Mouse (Mus musculus): ENCODE data around the gene Dio3. TPM values are rescaled to one million over a fixed set of nuclear protein-coding genes. Genes with fewer than 3 reads are reported as not detected.

Gene Dio3
- 0.59 and 0.73 TPM in 2 replicates for polyA plus RNA-seq (2016; fragmentation: Nextera tagmentation; extraction: Ambion mirVana)

- no peaks in the 10 kb centered on the region for H3K36me3 ChIP-seq
- H3K9me3 ChIP-seq, result no peaks in the 10 kb centered on the region
- H3K27ac ChIP-seq, result 0 out of 2 replicates have a peak within 1 kb of the TSS, but pooled peaks have one; percentile 12
- peak within 1 kb of the TSS; percentile 51 for H3K4me3 ChIP-seq
- peak; percentile 72 for DNase-seq (ENCODE audit: low spot score)
- 0% methylated on average over 34 of the region's 34 CpGs for WGBS
- peaks cover 45% of the 10 kb centered on the region for H3K4me1 ChIP-seq (replicated peaks)
- peaks cover 100% of the 10 kb centered on the region for H3K27me3 ChIP-seq (ENCODE audit: insufficient read depth, poor library complexity, severe bottlenecking)
These were observed at the start of gene Dio3 for GRCm38 (mm10) chr12:110278853-110279252. Gene Dio3 (plus strand): TSS chr12:110279068.

- H3K9me3 ChIP-seq, result no peaks in the 10 kb centered on the region
- H3K36me3 ChIP-seq, result no peaks in the 10 kb centered on the region
- H3K4me1 ChIP-seq (replicated peaks), result peaks cover 28% of the 10 kb centered on the region
- DNase-seq (ENCODE audit: low spot score), result no peak
- H3K4me3 ChIP-seq, result no peak overlapping the region
- peaks cover 28% of the 10 kb centered on the region for H3K27me3 ChIP-seq (ENCODE audit: insufficient read depth, poor library complexity, severe bottlenecking)
- no peak overlapping the region for H3K27ac ChIP-seq
- WGBS, result 85% methylated on average over 7 of the region's 7 CpGs
These were observed 48.6 kb upstream of the Dio3 start for GRCm38 (mm10) chr12:110230296-110230695.

GRCm38 (mm10) chr12:110230767-110231166 is 48.1 kb upstream of the Dio3 start:
- H3K27me3 ChIP-seq (ENCODE audit: insufficient read depth, poor library complexity, severe bottlenecking), result peaks cover 28% of the 10 kb centered on the region
- 0 out of 2 replicates have a peak overlapping the region, but pooled peaks have one; percentile 35 for H3K27ac ChIP-seq
- peaks cover 28% of the 10 kb centered on the region for H3K4me1 ChIP-seq (replicated peaks)
- no peak overlapping the region for H3K4me3 ChIP-seq
- DNase-seq (ENCODE audit: low spot score), result no peak
- no peaks in the 10 kb centered on the region for H3K9me3 ChIP-seq
- 76% methylated on average over 8 of the region's 8 CpGs for WGBS
- H3K36me3 ChIP-seq, result no peaks in the 10 kb centered on the region

- peak; percentile 53 for DNase-seq (ENCODE audit: low spot score)
These were observed 46.9 kb upstream of the Dio3 start for GRCm38 (mm10) chr12:110231709-110232600.

GRCm38 (mm10) chr12:110235908-110236307 is 43.0 kb upstream of the Dio3 start:
- Histone ChIP-seq H3K27ac (no peak overlapping the region), H3K4me3 (no peak overlapping the region), H3K4me1 (replicated peaks) (peaks cover 34% of the 10 kb centered on the region), H3K9me3 (no peaks in the 10 kb centered on the region), H3K36me3 (no peaks in the 10 kb centered on the region), H3K27me3 (ENCODE audit: insufficient read depth, poor library complexity, severe bottlenecking) (peaks cover 24% of the 10 kb centered on the region; the same call in 1 of the 2 replicates)
- DNase-seq (ENCODE audit: low spot score), result no peak
- 91% methylated on average over 4 of the region's 4 CpGs for WGBS

More at GRCm38 (mm10) chr12:110231709-110232600, 46.9 kb upstream of the Dio3 start:
- Histone ChIP-seq H3K27ac (peak overlapping the region; percentile 53; the same call in 1 of the 2 replicates), H3K4me3 (no peak overlapping the region), H3K9me3 (no peaks in the 10 kb centered on the region), H3K36me3 (no peaks in the 10 kb centered on the region), H3K4me1 (replicated peaks) (peaks cover 37% of the 10 kb centered on the region), H3K27me3 (ENCODE audit: insufficient read depth, poor library complexity, severe bottlenecking) (peaks cover 28% of the 10 kb centered on the region)
- 35% methylated on average over 13 of the region's 13 CpGs for WGBS

- WGBS, result 84% methylated on average over 7 of the region's 7 CpGs
- H3K4me3 ChIP-seq, result no peak overlapping the region
- DNase-seq (ENCODE audit: low spot score), result no peak
- H3K27ac ChIP-seq, result no peak overlapping the region; the same call in 1 of the 2 replicates
- H3K27me3 ChIP-seq (ENCODE audit: insufficient read depth, poor library complexity, severe bottlenecking), result peaks cover 24% of the 10 kb centered on the region; the same call in 1 of the 2 replicates
- H3K36me3 ChIP-seq, result no peaks in the 10 kb centered on the region
- peaks cover 24% of the 10 kb centered on the region for H3K4me1 ChIP-seq (replicated peaks)
- no peaks in the 10 kb centered on the region for H3K9me3 ChIP-seq
These were observed 41.8 kb upstream of the Dio3 start for GRCm38 (mm10) chr12:110237046-110237445.

GRCm38 (mm10) chr12:110239358-110239757 is 39.5 kb upstream of the Dio3 start:
- Histone ChIP-seq H3K36me3 (no peaks in the 10 kb centered on the region), H3K9me3 (no peaks in the 10 kb centered on the region), H3K27ac (no peak overlapping the region), H3K27me3 (ENCODE audit: insufficient read depth, poor library complexity, severe bottlenecking) (0 out of 2 replicates have a peak, but pooled peaks cover 6% of the 10 kb centered on the region), H3K4me3 (no peak overlapping the region), H3K4me1 (replicated peaks) (peaks cover 10% of the 10 kb centered on the region; the same call in 1 of the 2 replicates)
- 84% methylated on average over 5 of the region's 5 CpGs for WGBS
- DNase-seq (ENCODE audit: low spot score), result no peak

GRCm38 (mm10) chr12:110244581-110244980 is 34.3 kb upstream of the Dio3 start:
- DNase-seq (ENCODE audit: low spot score), result no peak
- Histone ChIP-seq H3K27ac (no peak overlapping the region), H3K27me3 (ENCODE audit: insufficient read depth, poor library complexity, severe bottlenecking) (peaks cover 5% of the 10 kb centered on the region; the same call in 1 of the 2 replicates), H3K4me1 (replicated peaks) (no peaks in the 10 kb centered on the region), H3K4me3 (no peak overlapping the region), H3K36me3 (no peaks in the 10 kb centered on the region), H3K9me3 (no peaks in the 10 kb centered on the region)
- 91% methylated on average over 6 of the region's 6 CpGs for WGBS

GRCm38 (mm10) chr12:110245461-110245860 is 33.4 kb upstream of the Dio3 start:
- DNase-seq (ENCODE audit: low spot score), result no peak
- Histone ChIP-seq H3K4me3 (no peak overlapping the region), H3K36me3 (no peaks in the 10 kb centered on the region), H3K27me3 (ENCODE audit: insufficient read depth, poor library complexity, severe bottlenecking) (peaks cover 5% of the 10 kb centered on the region; the same call in 1 of the 2 replicates), H3K9me3 (no peaks in the 10 kb centered on the region), H3K27ac (no peak overlapping the region), H3K4me1 (replicated peaks) (no peaks in the 10 kb centered on the region)
- 92% methylated on average over 4 of the region's 4 CpGs for WGBS

- no peaks in the 10 kb centered on the region for H3K36me3 ChIP-seq
- H3K4me3 ChIP-seq, result no peak overlapping the region
- H3K9me3 ChIP-seq, result no peaks in the 10 kb centered on the region
- H3K27me3 ChIP-seq (ENCODE audit: insufficient read depth, poor library complexity, severe bottlenecking), result peaks cover 42% of the 10 kb centered on the region
- 0 out of 2 replicates have a peak overlapping the region, but pooled peaks have one; percentile 23 for H3K27ac ChIP-seq
- 30% methylated on average over 10 of the region's 10 CpGs for WGBS
- no peak for DNase-seq (ENCODE audit: low spot score)
- H3K4me1 ChIP-seq (replicated peaks), result peaks cover 22% of the 10 kb centered on the region
These were observed 26.7 kb upstream of the Dio3 start for GRCm38 (mm10) chr12:110252163-110252575.

GRCm38 (mm10) chr12:110255731-110256130 is 23.1 kb upstream of the Dio3 start:
- H3K9me3 ChIP-seq, result no peaks in the 10 kb centered on the region
- 55% methylated on average over 10 of the region's 10 CpGs for WGBS

GRCm38 (mm10) chr12:110256478-110257220 is 22.2 kb upstream of the Dio3 start:
- no peak for DNase-seq (ENCODE audit: low spot score)
- no peak overlapping the region for H3K27ac ChIP-seq
- H3K27me3 ChIP-seq (ENCODE audit: insufficient read depth, poor library complexity, severe bottlenecking), result peaks cover 34% of the 10 kb centered on the region
- no peaks in the 10 kb centered on the region for H3K9me3 ChIP-seq
- peaks cover 18% of the 10 kb centered on the region for H3K4me1 ChIP-seq (replicated peaks)
- 61% methylated on average over 14 of the region's 14 CpGs for WGBS
- H3K36me3 ChIP-seq, result no peaks in the 10 kb centered on the region
- no peak overlapping the region for H3K4me3 ChIP-seq

More at GRCm38 (mm10) chr12:110255731-110256130, 23.1 kb upstream of the Dio3 start:
- no peaks in the 10 kb centered on the region for H3K36me3 ChIP-seq
- H3K4me3 ChIP-seq, result no peak overlapping the region
- H3K27ac ChIP-seq, result peak overlapping the region; percentile 16; the same call in 1 of the 2 replicates
- peaks cover 21% of the 10 kb centered on the region for H3K4me1 ChIP-seq (replicated peaks)
- no peak for DNase-seq (ENCODE audit: low spot score)
- H3K27me3 ChIP-seq (ENCODE audit: insufficient read depth, poor library complexity, severe bottlenecking), result peaks cover 36% of the 10 kb centered on the region

All from hindbrain, embryonic 10.5 days (tissue).